Mouse (Mus musculus): Measurements from ENCODE around the gene P2ry6. TPM values are rescaled to one million over a fixed set of nuclear protein-coding genes. Genes with fewer than 3 reads are reported as not detected.

P2ry6 gene
- polyA plus RNA-seq, 1 experiment, result 402 TPM

GRCm38 (mm10) chr7:100908061-100908460 is 66.4 kb downstream of the P2ry6 start:
- no peak for TF ChIP-seq POLR2A (IDR thresholded peaks at IDR 0.05; ENCODE audit: borderline replicate concordance, low read depth, low read length)
- TF ChIP-seq CTCF (IDR thresholded peaks at IDR 0.05; ENCODE audit: low read depth, low read length), result no peak
- Histone ChIP-seq H3K4me1 (ENCODE audit: control insufficient read depth, insufficient read depth, low read length) (0 out of 2 replicates have a peak, but pooled peaks cover 3% of the 10 kb centered on the region), H3K27ac (ENCODE audit: insufficient read depth, low read depth, low read length) (no peak overlapping the region), H3K4me3 (ENCODE audit: insufficient read depth, low read length) (no peak overlapping the region)

GRCm38 (mm10) chr7:100907231-100907630 is 67.2 kb downstream of the P2ry6 start:
- H3K4me3 ChIP-seq (ENCODE audit: insufficient read depth, low read length), result no peak overlapping the region
- TF ChIP-seq POLR2A (IDR thresholded peaks at IDR 0.05; ENCODE audit: borderline replicate concordance, low read depth, low read length), result no peak
- TF ChIP-seq CTCF (IDR thresholded peaks at IDR 0.05; ENCODE audit: low read depth, low read length), result peak; percentile 78
- no peak overlapping the region for H3K27ac ChIP-seq (ENCODE audit: insufficient read depth, low read depth, low read length)
- 0 out of 2 replicates have a peak, but pooled peaks cover 3% of the 10 kb centered on the region for H3K4me1 ChIP-seq (ENCODE audit: control insufficient read depth, insufficient read depth, low read length)

- H3K4me1 ChIP-seq (ENCODE audit: control insufficient read depth, insufficient read depth, low read length), result 0 out of 2 replicates have a peak, but pooled peaks cover 3% of the 10 kb centered on the region
- no peak overlapping the region for H3K4me3 ChIP-seq (ENCODE audit: insufficient read depth, low read length)
- TF ChIP-seq POLR2A (IDR thresholded peaks at IDR 0.05; ENCODE audit: borderline replicate concordance, low read depth, low read length), result no peak
- no peak for TF ChIP-seq CTCF (IDR thresholded peaks at IDR 0.05; ENCODE audit: low read depth, low read length)
- no peak overlapping the region for H3K27ac ChIP-seq (ENCODE audit: insufficient read depth, low read depth, low read length)
Measured at GRCm38 (mm10) chr7:100906029-100906789, 68.2 kb downstream of the P2ry6 start.

- TF ChIP-seq CTCF (IDR thresholded peaks at IDR 0.05; ENCODE audit: low read depth, low read length), result no peak
- no peak for TF ChIP-seq POLR2A (IDR thresholded peaks at IDR 0.05; ENCODE audit: borderline replicate concordance, low read depth, low read length)
- Histone ChIP-seq H3K4me1 (ENCODE audit: control insufficient read depth, insufficient read depth, low read length) (0 out of 2 replicates have a peak, but pooled peaks cover 3% of the 10 kb centered on the region), H3K4me3 (ENCODE audit: insufficient read depth, low read length) (no peak overlapping the region), H3K27ac (ENCODE audit: insufficient read depth, low read depth, low read length) (no peak overlapping the region)
Measured at GRCm38 (mm10) chr7:100905037-100905436, 69.4 kb downstream of the P2ry6 start.

- Histone ChIP-seq H3K4me1 (ENCODE audit: control insufficient read depth, insufficient read depth, low read length) (0 out of 2 replicates have a peak, but pooled peaks cover 3% of the 10 kb centered on the region), H3K4me3 (ENCODE audit: insufficient read depth, low read length) (no peak overlapping the region), H3K27ac (ENCODE audit: insufficient read depth, low read depth, low read length) (no peak overlapping the region)
- no peak for TF ChIP-seq CTCF (IDR thresholded peaks at IDR 0.05; ENCODE audit: low read depth, low read length)
- TF ChIP-seq POLR2A (IDR thresholded peaks at IDR 0.05; ENCODE audit: borderline replicate concordance, low read depth, low read length), result no peak
Measured at GRCm38 (mm10) chr7:100904612-100905011, 69.8 kb downstream of the P2ry6 start.

- 0 out of 2 replicates have a peak, but pooled peaks cover 2% of the 10 kb centered on the region for H3K4me1 ChIP-seq (ENCODE audit: control insufficient read depth, insufficient read depth, low read length)
- TF ChIP-seq POLR2A (IDR thresholded peaks at IDR 0.05; ENCODE audit: borderline replicate concordance, low read depth, low read length) (no peak), CTCF (IDR thresholded peaks at IDR 0.05; ENCODE audit: low read depth, low read length) (no peak)
- no peak overlapping the region for H3K27ac ChIP-seq (ENCODE audit: insufficient read depth, low read depth, low read length)
- no peak overlapping the region for H3K4me3 ChIP-seq (ENCODE audit: insufficient read depth, low read length)
Measured at GRCm38 (mm10) chr7:100902451-100903137, 71.9 kb downstream of the P2ry6 start.

GRCm38 (mm10) chr7:100897828-100898227 is 76.6 kb downstream of the P2ry6 start:
- Histone ChIP-seq H3K4me3 (ENCODE audit: insufficient read depth, low read length) (no peak overlapping the region), H3K27ac (ENCODE audit: insufficient read depth, low read depth, low read length) (no peak overlapping the region), H3K4me1 (ENCODE audit: control insufficient read depth, insufficient read depth, low read length) (no peaks in the 10 kb centered on the region)
- TF ChIP-seq CTCF (IDR thresholded peaks at IDR 0.05; ENCODE audit: low read depth, low read length), result no peak
- no peak for TF ChIP-seq POLR2A (IDR thresholded peaks at IDR 0.05; ENCODE audit: borderline replicate concordance, low read depth, low read length)

GRCm38 (mm10) chr7:100894833-100895226 is 79.6 kb downstream of the P2ry6 start:
- no peaks in the 10 kb centered on the region for H3K4me1 ChIP-seq (ENCODE audit: control insufficient read depth, insufficient read depth, low read length)
- H3K4me3 ChIP-seq (ENCODE audit: insufficient read depth, low read length), result peak overlapping the region; percentile 55
- TF ChIP-seq CTCF (IDR thresholded peaks at IDR 0.05; ENCODE audit: low read depth, low read length), result no peak
- no peak for TF ChIP-seq POLR2A (IDR thresholded peaks at IDR 0.05; ENCODE audit: borderline replicate concordance, low read depth, low read length)
- H3K27ac ChIP-seq (ENCODE audit: insufficient read depth, low read depth, low read length), result no peak overlapping the region

GRCm38 (mm10) chr7:100894057-100894832 is 80.2 kb downstream of the P2ry6 start:
- TF ChIP-seq POLR2A (IDR thresholded peaks at IDR 0.05; ENCODE audit: borderline replicate concordance, low read depth, low read length) (no peak), CTCF (IDR thresholded peaks at IDR 0.05; ENCODE audit: low read depth, low read length) (no peak)
- H3K27ac ChIP-seq (ENCODE audit: insufficient read depth, low read depth, low read length), result no peak overlapping the region
- H3K4me3 ChIP-seq (ENCODE audit: insufficient read depth, low read length), result peak overlapping the region; percentile 55
- no peaks in the 10 kb centered on the region for H3K4me1 ChIP-seq (ENCODE audit: control insufficient read depth, insufficient read depth, low read length)

Measured in bone marrow macrophage, adult 2 months (primary cell).